Mouse (Mus musculus) CH12.LX (cell line): ENCODE measurements at regions not wholly inside any gene's neighbourhood (a gene's known extent, or its start where the extent isn't known, plus 50 kb on each side); places are given as distances from the start of the nearest gene placed in this dataset.

Experiments used
- DNase-seq: peaks from one replicate; pipeline ENCODE4 v3.0.0-alpha.2; 2013; ENCODE audit errors: extremely low read depth
- H3K27ac ChIP-seq: 2 replicates; pipeline ENCODE4 v1.5.1; 2012; ENCODE audit warnings: low read depth, mild to moderate bottlenecking, control low read depth, moderate library complexity; ENCODE audit not compliant: insufficient read depth
- H3K27me3 ChIP-seq: replicated peaks from 2 replicates; pipeline ENCODE3; 2012; ENCODE audit warnings: inconsistent platforms
- H3K36me3 ChIP-seq, 2 experiments: replicated peaks in 1 of 2; 2 replicates each; pipeline versions ENCODE3 to v1.6.1; 2012; ENCODE audit warnings: inconsistent platforms in 1 of 2, low read length in 1 of 2, mild to moderate bottlenecking in 1 of 2, mixed read lengths in 1 of 2, moderate library complexity in 1 of 2; ENCODE audit not compliant: control insufficient read depth in 1 of 2, insufficient read depth in 1 of 2
- H3K4me1 ChIP-seq, 2 experiments: 2 replicates each; pipeline ENCODE4 v1.6.1; 2012; ENCODE audit warnings: inconsistent platforms in 1 of 2, moderate library complexity in 1 of 2; ENCODE audit not compliant: insufficient read depth in 2 of 2, control insufficient read depth in 1 of 2
- H3K4me2 ChIP-seq: 2 replicates; pipeline ENCODE4 v1.6.1; 2012; ENCODE audit warnings: low read depth, mild to moderate bottlenecking, control low read depth; ENCODE audit not compliant: poor library complexity, insufficient read depth, severe bottlenecking
- H3K4me3 ChIP-seq, 3 experiments: fragments of 150-350 bp in 1 of 3; sonication (generic) in 1 of 3; replicated peaks in 1 of 3; 2 replicates each; pipeline versions ENCODE3 to v1.5.1; 2011 to 2012; ENCODE audit warnings: low read depth in 2 of 3, low read length in 2 of 3, mild to moderate bottlenecking in 2 of 3, moderate library complexity in 2 of 3, control low read depth in 1 of 3, improper control_type of control experiment in 1 of 3, inconsistent platforms in 1 of 3, mixed read lengths in 1 of 3; ENCODE audit not compliant: poor library complexity in 1 of 3
- H3K79me2 ChIP-seq: replicated peaks from 2 replicates; pipeline ENCODE4 v1.6.1; 2012; ENCODE audit warnings: mild to moderate bottlenecking, moderate library complexity; ENCODE audit not compliant: control insufficient read depth, poor library complexity, insufficient read depth, severe bottlenecking; ENCODE audit errors: extremely low read depth
- H3K9ac ChIP-seq: 2 replicates; pipeline ENCODE4 v1.6.1; 2012; ENCODE audit warnings: low read depth, mild to moderate bottlenecking, control low read depth, moderate library complexity; ENCODE audit not compliant: insufficient read depth
- H3K9me3 ChIP-seq: replicated peaks from 2 replicates; pipeline ENCODE3; 2012; ENCODE audit warnings: low read length, inconsistent platforms, mixed read lengths
- BHLHE40 ChIP-seq: IDR thresholded peaks from 2 replicates; pipeline ENCODE4 v1.6.1; 2011; ENCODE audit warnings: mild to moderate bottlenecking, low read depth, low read length, improper control_type of control experiment
- CTCF ChIP-seq, 2 experiments: IDR thresholded peaks in 1 of 2; conservative IDR thresholded peaks in 1 of 2; 2 replicates each; pipeline ENCODE4 v1.5.1; 2011 to 2012; ENCODE audit warnings: low read depth in 2 of 2, low read length in 2 of 2, improper control_type of control experiment in 1 of 2, inconsistent platforms in 1 of 2, mild to moderate bottlenecking in 1 of 2, moderate library complexity in 1 of 2
- EP300 ChIP-seq: IDR thresholded peaks from 2 replicates; pipeline ENCODE4 v1.6.1; 2011; ENCODE audit warnings: low read length, improper control_type of control experiment
- ETS1 ChIP-seq: conservative IDR thresholded peaks from 2 replicates; pipeline ENCODE4 v1.6.1; 2012; ENCODE audit warnings: low read depth, mild to moderate bottlenecking, inconsistent platforms, low read length, improper control_type of control experiment, moderate library complexity
- IRF4 ChIP-seq: IDR thresholded peaks from 2 replicates; pipeline ENCODE4 v1.6.1; 2014; ENCODE audit warnings: low read depth, mild to moderate bottlenecking, inconsistent platforms, low read length, improper control_type of control experiment
- JUN ChIP-seq: IDR thresholded peaks from 2 replicates; pipeline ENCODE4 v1.6.1; 2011; ENCODE audit warnings: low read depth, mild to moderate bottlenecking, low read length, improper control_type of control experiment, moderate library complexity; ENCODE audit not compliant: insufficient read depth
- JUND ChIP-seq: conservative IDR thresholded peaks from 2 replicates; pipeline ENCODE4 v1.6.1; 2011; ENCODE audit warnings: low read depth, low read length, improper control_type of control experiment
- KAT2A ChIP-seq: IDR thresholded peaks from 2 replicates; pipeline ENCODE4 v1.6.1; 2012; ENCODE audit warnings: low read length, improper control_type of control experiment, inconsistent platforms; ENCODE audit not compliant: insufficient replicate concordance
- MAX ChIP-seq: IDR thresholded peaks from 2 replicates; pipeline ENCODE4 v1.6.1; 2011; ENCODE audit warnings: low read length, improper control_type of control experiment
- MEF2A ChIP-seq: IDR thresholded peaks from 2 replicates; pipeline ENCODE4 v1.6.1; 2014; ENCODE audit warnings: low read depth, mild to moderate bottlenecking, inconsistent platforms, low read length, improper control_type of control experiment, borderline replicate concordance
- MXI1 ChIP-seq: IDR thresholded peaks from 2 replicates; pipeline ENCODE4 v1.6.1; 2011; ENCODE audit warnings: mild to moderate bottlenecking, low read depth, low read length, improper control_type of control experiment
- MYC ChIP-seq: IDR thresholded peaks from 2 replicates; pipeline ENCODE4 v1.6.1; 2011; ENCODE audit warnings: low read depth, mild to moderate bottlenecking, improper control_type of control experiment, low read length
- NELFE ChIP-seq: IDR thresholded peaks from 2 replicates; pipeline ENCODE4 v1.6.1; 2011; ENCODE audit warnings: low read depth, low read length, improper control_type of control experiment
- POLR2A ChIP-seq: IDR thresholded peaks from 2 replicates; pipeline ENCODE4 v1.6.1; 2011; ENCODE audit warnings: low read depth, mild to moderate bottlenecking, improper control_type of control experiment, low read length
- POLR2AphosphoS2 ChIP-seq: IDR thresholded peaks from 2 replicates; pipeline ENCODE4 v1.6.1; 2011; ENCODE audit warnings: low read depth, low read length, improper control_type of control experiment
- RAD21 ChIP-seq: IDR thresholded peaks from 2 replicates; pipeline ENCODE4 v1.6.1; 2011; ENCODE audit warnings: low read depth, mild to moderate bottlenecking, low read length, improper control_type of control experiment, moderate library complexity
- SIN3A ChIP-seq: IDR thresholded peaks from 2 replicates; pipeline ENCODE4 v1.6.1; 2012; ENCODE audit warnings: low read length, improper control_type of control experiment, inconsistent platforms
- SMC3 ChIP-seq: IDR thresholded peaks from 2 replicates; pipeline ENCODE4 v1.6.1; 2011; ENCODE audit warnings: low read depth, low read length, improper control_type of control experiment
- TBP ChIP-seq: conservative IDR thresholded peaks from 2 replicates; pipeline ENCODE4 v1.6.1; 2011; ENCODE audit warnings: low read depth, low read length, improper control_type of control experiment
- TCF12 ChIP-seq: IDR thresholded peaks from 2 replicates; pipeline ENCODE4 v1.6.1; 2014; ENCODE audit warnings: low read depth, mild to moderate bottlenecking, inconsistent platforms, low read length, improper control_type of control experiment
- ZKSCAN1 ChIP-seq: IDR thresholded peaks from 2 replicates; pipeline ENCODE4 v1.6.1; 2012; ENCODE audit warnings: low read depth, inconsistent platforms, low read length, improper control_type of control experiment, borderline replicate concordance
- ZMIZ1 ChIP-seq: IDR thresholded peaks from 2 replicates; pipeline ENCODE4 v1.6.1; 2012; ENCODE audit warnings: low read depth, mild to moderate bottlenecking, inconsistent platforms, low read length, improper control_type of control experiment
- ZNF384 ChIP-seq: IDR thresholded peaks from 2 replicates; pipeline ENCODE4 v1.6.1; 2012; ENCODE audit warnings: low read depth, low read length, improper control_type of control experiment, inconsistent platforms
- dilution Hi-C: fragments of 300-500 bp; cut with MboI; formaldehyde crosslinking; loops from 2 replicates; pipeline ENCODE4 v1.14.3; 2020; ENCODE audit warnings: low sequenced_read_pairs; ENCODE audit not compliant: extremely low pct_unique_long_range_greater_than_20kb, extremely low pct_ligation_motif_present
- in situ Hi-C: fragments of 300-500 bp; cut with MboI; formaldehyde crosslinking; loops from 3 replicates; pipeline ENCODE4 v1.14.3; 2019; ENCODE audit warnings: low sequenced_read_pairs, low pct_ligation_motif_present, low pct_unique_long_range_greater_than_20kb, mixed read lengths

DNA sequence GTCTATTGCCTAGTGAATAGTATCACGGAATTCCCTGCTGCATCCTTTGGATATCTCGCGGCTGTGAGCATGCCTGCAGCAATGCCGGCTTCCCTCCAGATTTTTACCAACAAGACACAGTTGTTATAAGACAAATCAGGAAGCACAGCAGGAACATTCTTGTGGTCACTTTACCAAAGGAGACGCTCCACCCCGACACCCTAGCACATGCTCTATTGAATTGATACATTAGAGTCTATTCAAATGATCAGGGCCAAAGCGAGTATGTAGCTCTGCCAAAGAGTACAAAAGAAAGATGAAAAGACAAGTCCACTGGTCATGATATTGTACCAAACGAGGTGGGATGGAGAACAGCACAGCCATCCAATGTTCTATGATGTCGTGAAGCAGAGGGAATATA is 376.1 kb upstream of the Fat1 start:
- H3K9me3 ChIP-seq = peaks cover 30% of the 10 kb centered on the region

DNA sequence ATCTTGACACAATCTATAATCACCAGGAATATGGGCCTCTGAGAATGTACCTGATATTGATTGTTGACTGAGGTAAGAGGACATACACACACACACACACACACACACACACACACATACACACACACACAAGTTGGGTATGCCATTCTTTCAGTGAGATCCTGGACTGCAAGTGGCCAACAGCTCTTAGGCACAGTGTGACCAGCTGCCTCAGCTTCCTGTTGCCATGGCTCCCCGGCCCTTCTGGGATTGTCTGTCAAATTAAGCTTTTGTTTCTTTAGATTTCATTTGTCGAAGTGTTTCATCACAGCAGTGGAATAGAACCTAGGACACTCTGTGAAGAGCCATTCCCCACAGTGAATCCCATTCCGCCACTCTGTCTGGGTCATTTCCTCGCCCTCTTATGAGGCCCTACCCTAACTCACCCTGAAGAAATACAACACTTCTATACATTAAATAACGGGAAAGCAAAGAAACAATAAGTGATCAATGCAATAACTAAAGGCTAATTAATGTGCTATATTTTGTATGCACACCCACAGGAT is 358.9 kb upstream of the Fat1 start:
- in situ Hi-C loops (no loop called here), dilution Hi-C loops (no loop called here)
- Histone ChIP-seq H3K4me1 (no peaks in the 10 kb centered on the region), H3K36me3 (no peaks in the 10 kb centered on the region), H3K27me3 (no peaks in the 10 kb centered on the region), H3K27ac (no peak overlapping the region), H3K4me2 (no peak overlapping the region), H3K9ac (no peak overlapping the region), H3K79me2 (no peaks in the 10 kb centered on the region), H3K4me3 (no peak overlapping the region), H3K9me3 (peaks cover 44% of the 10 kb centered on the region)
- no peak for DNase-seq
- no peak for TF ChIP-seq IRF4
- TF ChIP-seq KAT2A = no peak
- no peak for TF ChIP-seq TCF12
- TF ChIP-seq JUND = no peak
- TF ChIP-seq MYC = no peak
- TF ChIP-seq ZMIZ1 = no peak
- no peak for TF ChIP-seq NELFE
- no peak for TF ChIP-seq TBP
- TF ChIP-seq JUN = no peak
- no peak for TF ChIP-seq ZNF384
- no peak for TF ChIP-seq MEF2A
- TF ChIP-seq RAD21 = no peak
- TF ChIP-seq ETS1 = no peak
- no peak for TF ChIP-seq MXI1
- no peak for TF ChIP-seq EP300
- no peak for TF ChIP-seq CTCF (conservative IDR thresholded peaks at IDR 0.05 in 1 of 2, IDR thresholded peaks at IDR 0.05 in 1 of 2; ENCODE audit: low read depth in 2 of 2, low read length in 2 of 2)
- TF ChIP-seq SIN3A = no peak
- no peak for TF ChIP-seq POLR2AphosphoS2
- no peak for TF ChIP-seq ZKSCAN1

More for the DNA sequence above, 376.1 kb upstream of the Fat1 start:
- Histone ChIP-seq H3K79me2 (no peaks in the 10 kb centered on the region), H3K4me1 (no peaks in the 10 kb centered on the region), H3K27me3 (no peaks in the 10 kb centered on the region), H3K27ac (no peak overlapping the region), H3K4me3 (no peak overlapping the region), H3K36me3 (no peaks in the 10 kb centered on the region), H3K4me2 (no peak overlapping the region), H3K9ac (no peak overlapping the region)
- in situ Hi-C loops (no loop called here), dilution Hi-C loops (no loop called here)
- TF ChIP-seq POLR2A (no peak), BHLHE40 (no peak), SIN3A (no peak), SMC3 (no peak), TCF12 (no peak), MAX (no peak)
- DNase-seq = no peak
